Mouse (Mus musculus): Measurements from ENCODE around the gene Mpdu1.

DNA sequence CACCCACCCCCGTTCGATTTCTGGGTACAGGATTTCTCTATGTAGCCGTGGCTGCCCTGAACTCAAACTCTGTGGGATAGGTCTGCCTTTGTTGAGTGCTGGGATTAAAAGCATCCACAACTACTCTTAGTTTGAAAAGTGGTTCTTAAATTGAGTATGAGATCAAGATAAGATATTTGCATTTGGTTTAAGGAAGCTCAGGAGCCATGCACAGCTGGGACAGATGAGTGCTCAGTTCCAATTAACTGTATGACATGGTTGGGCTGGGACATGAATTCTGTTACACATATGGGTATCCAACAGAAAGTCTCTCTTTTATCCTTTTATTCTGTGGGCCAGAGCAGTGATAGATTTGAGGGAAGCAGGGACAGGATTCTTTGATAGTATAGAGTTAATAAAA lies 27.0 kb downstream of the Mpdu1 start:
- TF ChIP-seq CTCF (IDR thresholded peaks at IDR 0.05; ENCODE audit: control insufficient read depth, insufficient read depth, insufficient replicate concordance, low read depth, low read length), result no peak
- TF ChIP-seq POLR2A (IDR thresholded peaks at IDR 0.05; ENCODE audit: control insufficient read depth, low read depth, low read length), result no peak

Measured in testis, adult 2 months (tissue).